Mouse (Mus musculus): ENCODE results near the gene Zpbp2.
A peak's percentile ranks its signal among the peaks of the same experiment; 100 is the strongest.

Zpbp2 gene

DNA sequence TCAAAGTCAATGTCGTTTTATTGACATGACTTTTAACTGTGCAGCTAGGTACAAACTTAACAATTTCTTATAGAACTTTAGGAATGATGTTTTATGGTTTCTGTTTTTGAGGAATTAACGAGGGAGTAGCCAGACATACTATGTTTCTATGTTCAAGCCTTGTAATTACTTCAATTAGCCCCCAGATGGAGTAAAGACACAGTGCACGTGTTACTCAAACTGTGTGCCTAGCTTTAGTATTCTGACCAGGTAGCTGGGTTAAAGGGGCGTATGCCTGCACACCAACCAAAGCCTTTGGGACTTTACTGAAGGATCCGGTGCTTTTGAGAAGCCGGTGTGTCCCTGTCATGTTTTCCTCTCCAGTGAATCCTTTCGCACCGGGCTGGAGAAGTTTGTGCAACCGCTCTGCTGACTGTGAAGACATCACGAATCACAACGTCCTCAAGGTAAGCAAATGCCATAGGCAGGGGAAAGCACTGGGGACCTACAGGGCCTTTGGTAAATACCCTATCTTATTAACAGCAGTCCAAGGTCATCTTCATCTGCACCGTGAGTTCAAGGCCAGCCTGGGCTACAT is 4.3 kb downstream of the Zpbp2 start:
- DNase-seq (ENCODE audit: low spot score): no peak

DNA sequence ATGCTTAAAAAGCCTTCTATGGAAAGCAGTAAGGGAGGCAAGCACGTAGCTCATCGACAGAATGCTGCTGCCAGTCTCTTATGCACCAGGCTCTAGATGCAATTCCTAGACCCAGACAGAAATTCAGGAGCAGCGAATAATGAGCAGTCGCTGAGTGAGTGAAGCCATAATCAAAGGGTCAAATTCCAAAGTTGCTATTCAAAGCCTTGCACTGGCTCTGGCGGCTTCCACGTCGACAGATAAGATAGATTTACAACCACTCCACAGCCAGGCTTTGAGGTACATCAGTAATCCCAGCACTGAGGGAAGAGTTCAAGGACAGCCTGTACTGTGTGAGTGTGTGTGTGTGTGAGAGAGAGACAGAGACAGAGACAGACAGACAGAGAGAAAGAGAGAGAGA is 10.0 kb downstream of the Zpbp2 start:
- DNase-seq (ENCODE audit: low spot score): no peak

DNA sequence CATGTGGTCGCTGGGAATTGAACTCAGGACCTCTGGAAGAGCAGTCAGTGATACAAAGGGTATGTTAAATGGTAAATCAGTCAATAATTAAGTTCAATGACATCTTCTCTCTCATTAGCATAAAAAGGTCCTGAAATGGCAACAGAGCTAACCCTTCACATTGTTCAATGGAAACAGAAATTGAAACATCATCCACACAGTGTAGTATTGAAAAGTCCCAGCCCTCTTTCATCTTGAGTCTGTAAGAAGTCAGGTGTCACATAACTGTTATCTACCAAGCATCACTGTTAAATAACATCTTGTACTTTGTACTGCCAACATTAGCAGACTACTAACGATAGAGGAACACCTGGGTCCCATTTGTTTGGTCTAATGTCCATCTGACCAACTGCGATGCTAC is 12.1 kb downstream of the Zpbp2 start:
- no peak for DNase-seq (ENCODE audit: low spot score)

DNA sequence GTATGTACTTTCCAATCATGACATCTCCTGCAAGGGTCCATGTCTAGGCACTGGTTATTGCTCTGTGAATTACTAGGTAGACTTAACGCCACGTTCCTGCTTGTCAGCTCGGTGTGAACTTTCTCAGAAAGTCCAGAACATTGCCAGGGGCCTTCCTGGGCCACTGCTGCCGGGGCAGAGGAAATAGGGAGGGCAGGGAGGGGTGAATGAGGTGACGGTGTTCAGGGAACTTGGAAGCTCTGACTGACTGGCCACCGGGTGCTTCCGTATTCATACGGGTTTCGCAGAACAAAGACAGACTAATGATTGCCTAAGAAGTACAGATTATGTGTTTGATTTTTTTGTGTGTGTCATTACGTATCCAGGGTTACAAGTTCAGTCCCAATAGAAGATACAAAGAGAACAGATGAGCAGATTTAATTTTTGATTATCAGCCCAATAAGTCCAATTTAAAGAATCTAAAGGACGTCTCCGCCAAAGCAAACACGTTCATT is 13.1 kb downstream of the Zpbp2 start:
- no peak for DNase-seq (ENCODE audit: low spot score)

DNA sequence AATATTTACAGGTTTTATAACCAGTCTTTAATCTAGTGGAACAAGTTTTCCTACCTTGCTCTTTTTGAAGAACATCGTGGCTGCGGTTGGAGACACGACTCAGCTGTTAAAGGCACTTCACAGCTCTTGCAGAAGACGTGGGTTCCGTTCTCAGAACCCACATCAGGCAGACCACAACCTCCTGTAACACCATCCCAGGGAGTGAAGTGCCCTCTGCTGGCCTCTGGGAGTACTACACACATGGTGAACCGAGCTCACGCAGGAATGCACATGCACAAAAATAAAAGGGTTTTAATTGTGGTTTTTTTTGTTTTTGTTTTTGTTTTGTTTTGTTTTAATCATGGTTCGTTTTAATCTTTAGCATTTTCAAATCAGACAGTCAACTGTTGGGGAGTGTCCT is 17.4 kb downstream of the Zpbp2 start:
- peak; percentile 25 for DNase-seq (ENCODE audit: low spot score)

DNA sequence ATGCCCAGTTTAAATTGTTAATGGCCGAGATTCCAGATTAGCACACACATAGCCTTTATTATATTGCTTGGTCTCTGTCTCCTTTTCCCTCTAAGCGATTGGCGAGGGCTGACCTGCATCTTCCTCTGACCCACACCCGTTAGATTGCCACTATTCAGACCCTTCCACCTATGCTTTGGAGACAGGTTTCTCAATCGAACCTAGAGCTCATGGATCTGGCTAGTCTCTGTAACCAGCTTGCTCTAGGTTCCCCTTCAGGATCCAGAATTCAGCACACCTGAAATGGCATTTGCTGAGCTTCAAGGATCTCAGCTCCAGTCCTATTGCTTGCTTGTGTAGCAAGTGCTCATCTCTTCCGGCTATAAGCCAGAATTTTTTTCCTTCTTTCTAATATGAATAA is 18.6 kb downstream of the Zpbp2 start:
- DNase-seq (ENCODE audit: low spot score): no peak

DNA sequence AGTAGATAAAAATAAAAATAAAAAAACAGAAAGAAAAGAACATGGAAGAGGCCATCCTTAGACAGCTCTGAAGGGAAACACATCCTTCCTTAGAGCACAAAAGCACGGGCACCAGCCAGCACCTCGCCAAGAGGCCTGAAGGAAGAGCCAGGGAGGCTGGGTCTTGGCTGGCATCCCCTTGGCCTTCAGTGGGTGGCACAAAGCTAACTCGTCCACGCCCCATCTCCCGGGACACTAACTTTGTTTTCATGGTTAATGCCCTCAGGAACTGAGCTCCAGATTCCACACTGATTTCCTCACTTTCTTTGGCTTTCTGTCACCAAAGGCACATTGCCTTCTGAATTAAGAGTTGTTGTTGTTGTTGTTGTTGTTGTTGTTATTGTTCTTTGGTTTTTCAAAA is 26.9 kb downstream of the Zpbp2 start:
- DNase-seq (ENCODE audit: low spot score): no peak

DNA sequence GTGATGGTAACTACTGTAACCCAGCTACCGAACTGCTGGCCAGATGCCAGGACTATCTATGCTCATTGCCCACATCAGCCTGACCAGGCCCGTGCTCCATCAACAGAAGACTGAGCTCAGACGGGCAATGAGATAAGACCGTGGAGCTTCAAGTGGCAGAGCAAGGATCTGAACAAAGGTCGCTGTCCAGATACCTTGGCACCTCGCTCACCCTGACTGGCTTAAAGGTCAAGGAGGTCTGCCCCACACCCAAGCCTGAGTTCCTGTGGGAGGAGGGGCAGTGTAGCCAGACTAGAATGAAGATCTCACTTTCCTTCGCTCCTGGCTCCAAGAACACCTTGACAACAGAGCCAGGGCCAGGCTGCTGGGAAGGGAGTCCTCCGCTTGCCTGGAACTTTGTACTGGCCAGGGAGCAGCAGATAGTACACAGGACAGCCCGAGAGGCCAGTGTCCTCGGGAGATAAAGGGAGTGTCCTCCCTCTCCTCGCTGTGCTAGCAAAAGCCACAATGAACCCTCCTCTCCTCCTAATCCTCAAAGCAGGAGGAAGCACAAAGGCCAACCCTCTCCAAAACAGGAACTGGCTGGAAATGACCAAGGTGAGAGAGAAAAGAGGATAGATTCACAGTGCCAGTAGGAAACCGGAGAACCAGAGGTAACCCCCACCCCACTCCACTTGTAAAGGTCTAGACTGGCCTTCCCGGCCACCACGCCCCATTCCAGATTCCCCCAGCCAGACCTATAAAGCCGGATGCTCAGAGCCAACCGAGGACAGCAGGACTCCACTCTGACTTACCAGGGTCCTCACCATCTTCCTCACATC is 29.6 kb downstream of the Zpbp2 start:
- DNase-seq (ENCODE audit: low spot score): peak; percentile 72

DNA sequence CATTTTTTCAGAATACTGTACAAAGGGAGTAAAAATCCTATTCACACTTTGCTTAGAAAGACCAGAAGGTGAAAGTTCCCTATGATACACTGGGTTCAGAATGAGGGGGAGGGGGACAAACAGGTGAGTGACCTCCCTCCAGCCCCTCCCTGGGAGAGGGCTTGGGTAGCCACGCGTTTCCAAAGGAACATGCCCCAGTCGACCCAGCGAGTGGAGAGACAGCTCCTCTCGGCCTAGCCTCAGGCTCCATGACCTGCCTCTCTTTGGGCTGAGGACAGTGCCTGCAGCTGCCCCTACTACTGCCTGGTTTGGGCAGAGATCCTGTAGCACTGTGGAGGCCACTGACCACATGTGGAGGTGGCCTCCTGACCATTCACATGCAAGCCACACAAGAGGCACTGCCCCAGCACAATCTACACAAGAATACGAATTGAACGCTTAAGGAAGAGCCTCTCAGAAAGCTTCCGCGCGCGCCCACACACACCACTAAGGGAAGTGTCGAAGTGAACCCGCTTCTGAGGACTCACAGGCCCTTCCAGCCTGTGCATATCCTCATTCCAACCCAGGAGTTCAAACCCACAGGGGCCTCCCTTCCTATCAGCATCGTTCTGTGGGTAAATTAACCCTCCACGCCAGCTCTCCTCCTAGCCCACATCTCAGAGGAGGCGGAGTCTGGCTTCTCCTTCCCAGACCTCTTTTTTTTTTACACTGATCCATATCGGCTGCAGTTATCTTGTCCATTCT is 30.6 kb downstream of the Zpbp2 start:
- no peak for DNase-seq (ENCODE audit: low spot score)

DNA sequence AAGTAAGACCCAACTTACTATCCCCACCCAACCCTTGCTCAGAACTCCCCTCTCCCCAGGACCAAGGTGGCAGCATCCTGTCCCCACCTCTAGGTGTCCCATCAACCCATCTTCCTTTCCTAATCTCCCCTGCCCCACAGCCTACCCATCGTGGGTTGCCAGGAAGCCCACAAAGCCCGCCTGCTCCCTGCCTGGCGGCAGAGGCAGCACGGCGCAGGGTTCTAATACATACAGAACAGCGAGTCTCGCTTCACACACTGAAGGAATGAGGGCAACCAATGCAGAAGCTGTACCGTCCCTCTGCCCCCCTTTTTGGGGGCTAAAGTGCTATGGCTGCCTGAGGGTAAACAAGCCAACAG is 31.1 kb downstream of the Zpbp2 start:
- peak; percentile 49 for DNase-seq (ENCODE audit: low spot score)

DNA sequence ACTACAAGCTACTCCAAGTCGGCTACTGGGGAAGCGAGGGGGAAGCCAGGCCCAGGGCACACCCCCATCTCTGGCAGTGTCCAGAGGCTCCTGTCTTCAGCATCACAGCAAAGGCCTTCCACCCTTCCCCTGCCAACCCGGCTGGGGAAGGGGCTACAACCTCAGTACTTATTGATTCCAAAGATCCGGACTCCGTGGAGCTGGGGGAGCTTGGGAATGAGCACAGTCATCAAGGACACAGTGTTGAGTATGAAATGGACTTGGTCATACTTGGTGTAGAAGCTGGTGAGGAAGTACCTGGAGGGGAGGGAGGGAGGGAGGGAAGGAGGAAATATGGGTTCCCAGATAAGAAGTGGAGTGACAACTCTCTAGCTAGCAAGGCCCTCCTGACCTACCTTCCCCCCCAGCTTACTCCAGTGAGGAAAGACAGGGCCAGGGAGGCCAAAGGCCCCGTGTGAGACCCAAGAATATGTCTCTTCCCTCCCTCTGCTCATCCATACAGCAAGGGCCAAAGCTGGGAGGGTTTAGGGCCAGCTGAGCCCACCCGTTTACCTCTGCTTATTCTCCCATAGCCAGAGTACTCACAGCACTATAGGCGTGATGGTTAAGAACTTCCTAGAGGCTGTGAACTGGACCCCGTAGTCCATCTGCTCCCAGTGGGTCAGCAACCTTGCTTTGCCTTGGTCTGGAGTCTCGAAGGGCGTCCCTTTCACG is 31.8 kb downstream of the Zpbp2 start:
- DNase-seq (ENCODE audit: low spot score): peak; percentile 67

DNA sequence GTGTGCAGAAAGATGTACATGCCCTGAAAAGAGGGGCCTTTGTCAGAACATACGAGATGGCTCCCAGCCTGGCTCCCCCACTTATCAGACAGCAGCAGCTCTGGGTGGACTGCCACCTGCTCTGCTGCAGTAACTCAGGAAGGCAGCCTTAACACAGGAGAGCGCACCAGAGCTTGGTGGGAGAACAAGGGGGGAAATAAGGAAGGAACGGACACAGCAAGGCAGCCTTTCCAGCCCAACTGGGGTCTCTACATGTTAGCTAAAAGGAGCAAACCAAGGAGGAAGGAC is 32.3 kb downstream of the Zpbp2 start:
- DNase-seq (ENCODE audit: low spot score): no peak

DNA sequence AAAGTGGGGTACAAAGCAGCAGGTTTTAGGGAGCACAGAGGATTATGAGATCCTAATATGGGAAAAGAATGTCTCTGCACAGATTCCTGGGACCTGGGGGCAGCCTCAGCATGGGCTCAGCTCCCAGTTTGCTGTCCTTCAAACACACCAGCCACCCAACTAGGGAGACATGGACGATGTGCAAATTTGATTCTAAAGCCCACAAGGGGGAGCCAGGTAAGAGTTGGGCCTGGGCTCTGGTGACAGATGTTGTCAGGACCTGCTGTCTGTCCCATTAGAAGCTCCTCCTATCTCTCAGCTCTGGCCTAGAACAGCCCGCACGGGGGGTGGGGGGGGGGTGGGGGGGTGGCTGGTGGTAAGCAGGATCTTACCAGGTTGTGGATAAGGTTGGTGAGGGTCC is 32.7 kb downstream of the Zpbp2 start:
- DNase-seq (ENCODE audit: low spot score): no peak

DNA sequence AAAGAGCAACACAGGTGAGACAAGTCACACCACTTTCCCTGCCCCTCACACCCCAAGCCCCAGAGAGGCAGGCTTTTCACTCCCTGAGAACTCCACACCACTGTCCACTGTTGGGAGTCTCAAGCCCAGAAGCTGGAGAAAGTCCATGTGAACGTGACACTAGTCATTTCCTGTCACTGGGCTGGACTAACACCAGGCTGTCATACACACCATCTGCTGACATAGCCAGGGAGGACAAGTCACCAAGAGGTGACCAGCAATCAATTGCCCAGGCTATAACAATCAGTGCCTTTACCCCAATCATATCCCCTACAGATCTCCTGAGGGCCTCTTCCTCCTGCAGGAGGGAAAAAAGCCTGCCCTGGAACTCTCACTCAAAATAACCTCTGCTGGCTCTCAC is 33.2 kb downstream of the Zpbp2 start:
- no peak for DNase-seq (ENCODE audit: low spot score)

DNA sequence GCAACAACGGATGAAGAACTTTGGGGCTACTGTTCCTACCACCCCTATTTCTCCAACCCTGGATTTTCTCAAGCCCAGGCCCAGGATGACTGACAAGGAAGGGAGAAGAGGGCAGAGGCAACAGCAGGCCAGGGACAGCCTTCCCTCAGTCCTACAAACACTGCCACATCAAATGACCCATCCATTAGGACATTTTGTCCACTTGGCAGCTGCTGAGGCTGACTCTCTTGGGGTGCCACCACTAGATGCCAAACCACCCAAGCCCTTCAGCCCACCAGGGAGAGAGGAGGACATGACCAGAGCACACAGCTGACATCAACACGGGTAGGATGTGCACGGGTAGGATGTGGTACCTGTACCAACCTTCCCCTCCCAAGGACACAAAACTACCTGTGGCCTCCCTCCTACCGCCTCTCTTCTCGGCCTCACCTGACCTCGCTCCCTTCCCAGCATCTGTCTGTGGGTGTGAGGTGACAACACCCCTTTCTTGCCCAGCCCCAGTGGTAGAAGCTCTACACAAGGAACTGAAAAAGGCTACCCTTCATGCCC is 33.8 kb downstream of the Zpbp2 start:
- no peak for DNase-seq (ENCODE audit: low spot score)

DNA sequence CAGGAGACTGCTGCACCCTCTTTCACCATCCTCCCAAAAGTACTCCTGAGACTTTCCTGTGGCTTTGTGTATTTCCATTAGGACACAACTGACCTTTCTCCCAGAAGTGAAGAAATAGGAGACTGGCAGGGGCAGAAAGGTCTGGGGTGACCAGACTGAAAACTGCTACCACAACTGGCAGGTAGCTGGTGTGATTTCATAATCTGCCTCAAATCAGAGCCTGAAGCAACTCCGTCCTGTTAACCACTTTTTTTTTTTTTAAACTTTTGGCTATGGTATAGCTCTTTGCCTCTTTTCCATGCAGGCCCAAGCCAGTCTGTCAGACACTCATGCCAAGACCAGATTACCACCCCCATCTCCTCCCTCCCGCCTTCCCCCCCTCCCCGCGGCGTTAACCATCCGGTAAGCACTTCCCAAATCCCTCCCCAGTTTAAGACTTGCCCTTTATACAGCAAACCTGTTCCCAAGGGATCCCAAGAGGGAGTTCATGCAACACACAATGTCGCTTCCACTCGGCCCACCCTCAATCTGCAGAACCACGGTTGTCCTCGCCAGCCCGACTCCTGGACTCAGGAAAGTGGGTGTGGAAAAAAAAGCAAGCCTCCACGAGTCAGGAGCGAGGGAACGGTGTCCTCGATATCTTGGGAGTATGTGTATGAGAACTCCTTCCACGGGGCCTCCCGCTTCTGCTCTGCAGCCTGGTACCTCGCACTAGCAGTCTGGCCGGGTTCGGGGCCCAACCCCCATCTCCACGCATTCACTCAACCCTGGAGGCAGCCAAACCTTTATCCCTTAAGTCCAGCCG is 35.4 kb downstream of the Zpbp2 start:
- no peak for DNase-seq (ENCODE audit: low spot score)

DNA sequence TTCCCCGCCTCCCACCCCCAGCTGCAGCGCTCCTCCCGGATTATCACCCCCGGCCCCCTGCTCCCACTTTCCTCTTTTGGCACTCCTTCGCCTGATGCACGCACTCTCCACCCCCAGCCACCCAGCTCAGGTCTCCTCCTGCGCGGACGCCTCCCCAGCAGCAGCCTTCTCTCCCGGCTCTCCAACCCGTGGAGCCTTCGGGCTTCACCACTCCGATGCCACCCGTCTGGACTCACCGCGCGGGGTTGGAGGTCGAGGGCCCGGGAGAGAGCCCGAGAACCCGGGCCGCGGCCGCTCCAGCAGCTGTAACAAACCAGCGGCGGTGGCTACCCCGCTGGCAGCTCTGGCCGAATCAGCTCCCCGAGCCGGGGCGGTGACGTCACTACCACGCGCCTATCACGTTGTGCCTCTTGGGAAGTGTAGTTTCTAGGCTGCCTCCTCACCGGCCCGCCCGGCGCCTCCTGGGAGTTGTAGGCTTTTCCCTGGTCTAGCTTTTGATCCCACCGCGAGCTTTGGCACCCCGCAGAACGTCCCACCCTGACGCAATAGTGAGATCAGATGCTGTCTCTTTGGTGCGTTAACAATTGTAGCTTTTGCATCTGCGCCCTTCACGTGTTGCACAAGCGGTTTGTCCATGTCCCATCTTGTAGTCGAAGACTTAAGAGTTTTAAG is 36.1 kb downstream of the Zpbp2 start, which contains the start of gene Ormdl3:
TSS of gene Ormdl3 (minus strand) at position 477 of the 672 bp plus-strand sequence.
- DNase-seq (ENCODE audit: low spot score): peak; percentile 95

DNA sequence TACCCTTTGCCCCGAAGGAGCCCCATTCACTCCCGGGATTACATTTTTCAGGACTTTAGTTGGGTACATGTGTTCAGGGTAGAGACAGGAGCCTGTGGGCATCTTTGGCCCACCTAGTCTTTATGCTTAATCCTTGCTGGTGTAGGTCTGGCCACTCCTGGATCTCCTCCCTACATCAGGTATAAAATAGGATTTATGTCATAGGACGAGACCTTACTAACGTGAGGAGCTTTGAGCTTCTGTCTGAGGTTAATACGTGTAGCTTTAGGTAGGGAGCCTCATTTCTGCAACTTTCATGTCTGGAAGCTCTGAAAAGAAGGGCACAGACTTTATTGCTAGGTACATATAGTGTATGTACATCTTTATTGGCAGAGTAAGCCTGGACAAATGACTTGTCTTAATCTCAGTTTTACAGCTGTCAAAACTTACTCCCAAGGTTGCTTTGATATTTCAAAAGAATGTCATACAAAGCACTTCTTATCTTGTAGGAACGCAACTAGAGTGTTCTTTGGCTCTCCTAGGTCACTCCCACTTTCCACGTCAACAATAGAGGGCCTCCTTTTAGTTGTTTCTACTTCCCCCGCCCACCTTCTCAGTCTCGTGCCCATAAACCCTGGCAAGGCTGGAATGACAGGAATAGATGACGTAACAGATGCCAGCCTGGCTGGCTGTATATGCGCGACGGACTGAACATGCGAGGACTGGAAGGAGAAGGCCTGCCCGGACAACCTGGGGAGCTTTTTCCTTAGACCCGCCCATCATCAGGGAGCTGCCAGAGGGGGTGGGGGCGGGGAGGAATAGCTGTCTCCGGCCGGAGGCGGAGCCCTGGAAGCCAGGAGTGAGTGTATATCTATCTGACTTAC is 37.0 kb downstream of the Zpbp2 start:
- peak; percentile 75 for DNase-seq (ENCODE audit: low spot score)

DNA sequence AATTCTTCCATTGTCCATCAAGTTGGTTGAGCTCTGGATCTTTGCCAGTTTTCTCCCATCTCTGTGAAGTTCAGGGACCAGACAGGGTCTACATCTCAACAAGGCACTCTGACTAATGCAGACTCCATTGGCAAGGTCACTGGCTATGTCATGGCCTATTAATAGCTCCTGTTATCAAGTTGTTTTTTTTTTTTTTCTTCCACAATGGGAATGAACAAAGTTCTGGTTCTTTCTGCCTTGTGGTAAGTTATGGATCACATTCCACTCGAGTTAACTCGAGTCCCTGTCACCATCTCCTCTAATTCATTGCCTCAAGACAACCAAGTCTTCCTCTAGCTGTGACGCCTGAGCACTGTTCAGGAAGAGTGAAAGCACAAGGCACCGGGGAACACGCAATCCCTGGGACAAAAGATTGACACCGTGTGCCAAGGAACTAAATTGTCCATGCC is 38.0 kb downstream of the Zpbp2 start:
- DNase-seq (ENCODE audit: low spot score): no peak

DNA sequence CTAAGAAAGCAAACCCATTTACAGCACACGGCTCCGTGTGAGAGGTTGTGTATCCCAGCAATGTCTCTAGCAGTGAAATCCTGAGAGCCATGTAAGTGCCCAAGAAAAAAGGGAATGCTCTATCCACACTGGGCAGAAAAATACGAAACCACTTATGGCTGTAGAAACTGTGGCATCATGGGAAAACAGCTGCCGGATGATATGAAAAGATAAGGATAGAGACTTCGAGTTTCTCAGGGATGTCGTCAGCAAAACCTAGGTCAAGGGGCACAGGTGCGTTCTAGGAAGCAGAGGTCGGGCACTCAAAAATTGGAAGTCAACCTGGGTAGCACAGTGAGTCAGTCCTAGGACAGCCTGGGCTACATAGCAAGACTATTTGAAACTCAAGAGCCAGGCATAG is 38.4 kb downstream of the Zpbp2 start:
- DNase-seq (ENCODE audit: low spot score): no peak

Data from spleen, adult 12 weeks (tissue).